Mouse (Mus musculus): ENCODE measurements at regions not wholly inside any gene's neighbourhood (a gene's known extent, or its start where the extent isn't known, plus 50 kb on each side); places are given as distances from the start of the nearest gene placed in this dataset.

DNA sequence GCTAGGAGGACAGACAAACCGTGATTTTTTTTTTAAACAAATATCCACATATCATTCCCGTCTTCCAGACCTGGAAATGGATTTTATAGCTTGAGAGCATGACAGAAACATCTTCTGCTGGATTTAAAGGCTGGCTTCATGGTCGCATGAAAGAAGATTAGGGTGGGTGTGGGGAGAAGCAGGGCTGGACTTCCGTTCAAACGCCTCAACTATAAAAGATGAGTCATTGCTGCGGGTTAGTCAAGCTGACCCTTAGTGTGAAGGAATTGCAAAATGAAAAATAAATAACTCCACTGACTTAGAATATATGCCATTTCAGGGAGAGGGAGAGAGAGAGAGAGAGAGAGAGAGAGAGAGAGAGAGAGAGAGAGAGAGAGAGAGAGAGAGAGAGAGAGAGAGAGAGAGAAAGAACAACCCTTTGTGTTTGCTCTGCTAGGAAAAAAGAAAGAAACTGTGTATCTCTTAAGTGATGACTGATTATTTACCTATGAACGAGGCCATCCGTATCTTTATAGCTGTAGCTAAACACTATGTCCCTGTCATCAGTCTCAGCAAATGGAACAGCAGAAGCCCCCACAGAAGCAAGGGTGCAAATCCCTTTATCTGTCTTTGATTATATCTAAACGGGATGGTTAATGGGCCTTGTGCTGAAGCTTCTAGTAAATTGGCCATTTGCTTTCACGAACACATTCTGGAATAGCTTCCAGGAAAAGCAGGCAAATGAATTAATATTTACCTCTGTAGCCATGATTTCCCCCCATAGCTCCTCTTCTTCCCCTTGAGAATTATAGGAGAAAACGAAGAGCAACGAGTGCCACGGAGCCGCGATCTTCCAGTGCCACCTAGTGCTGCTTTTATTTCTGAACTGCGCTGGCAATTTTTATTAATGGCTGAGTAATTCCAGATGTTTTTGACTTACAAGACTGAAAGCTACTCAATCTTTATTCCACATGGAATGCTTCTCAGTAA is 199.4 kb upstream of the Tacr3 start:
- 17% methylated on average over 16 of the region's 16 CpGs for WGBS
- H3K27ac ChIP-seq (replicated peaks; ENCODE audit: low read depth, low read length) = no peak overlapping the region
- H3K9ac ChIP-seq (ENCODE audit: low read length) = no peak overlapping the region
- no peaks in the 10 kb centered on the region for H3K36me3 ChIP-seq (ENCODE audit: control insufficient read depth, insufficient read depth, low read length)
- no peaks in the 10 kb centered on the region for H3K4me1 ChIP-seq (ENCODE audit: control insufficient read depth, insufficient read depth, low read length)
- DNase-seq (ENCODE audit: low spot score) (peak; percentile 79), ATAC-seq (ENCODE audit: insufficient number of reproducible peaks, low FRiP score, low TSS enrichment, low read depth) (peak; percentile 78; the same call in 1 of the 2 replicates)
- H3K4me2 ChIP-seq (ENCODE audit: low read depth, severe bottlenecking) = peak overlapping the region; percentile 26; the same call in 1 of the 2 replicates
- H3K4me3 ChIP-seq (ENCODE audit: low read depth, low read length) = no peak overlapping the region
- H3K9me3 ChIP-seq (ENCODE audit: control insufficient read depth, low read length) = no peaks in the 10 kb centered on the region
- H3K27me3 ChIP-seq (ENCODE audit: control insufficient read depth, insufficient read depth, low read length) = no peaks in the 10 kb centered on the region

DNA sequence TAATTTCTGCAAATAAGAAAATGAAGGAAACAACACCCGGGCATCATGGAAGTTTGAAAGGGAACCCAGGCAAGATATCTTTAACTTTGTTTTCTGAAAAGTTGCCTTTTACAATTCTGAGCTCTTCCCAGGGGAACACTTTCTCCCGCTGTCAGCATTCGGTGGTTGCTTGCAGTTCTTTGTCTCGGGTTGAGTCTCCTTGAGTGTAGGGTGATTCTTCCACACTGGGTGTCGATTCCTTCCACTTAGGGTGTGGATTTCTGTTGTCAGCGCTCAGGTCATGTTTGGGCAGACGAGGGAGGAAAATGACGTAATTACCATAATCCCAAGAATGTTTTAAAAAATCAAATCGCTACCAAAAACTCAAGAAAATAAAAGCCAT is 198.7 kb upstream of the Tacr3 start:
- H3K4me1 ChIP-seq (ENCODE audit: control insufficient read depth, insufficient read depth, low read length) = no peaks in the 10 kb centered on the region
- H3K4me2 ChIP-seq (ENCODE audit: low read depth, severe bottlenecking) = peak overlapping the region; percentile 26; the same call in 1 of the 2 replicates
- peak; percentile 60 for DNase-seq (ENCODE audit: low spot score)
- H3K36me3 ChIP-seq (ENCODE audit: control insufficient read depth, insufficient read depth, low read length) = no peaks in the 10 kb centered on the region
- H3K27me3 ChIP-seq (ENCODE audit: control insufficient read depth, insufficient read depth, low read length) = no peaks in the 10 kb centered on the region
- peak; percentile 70; the same call in 1 of the 2 replicates for ATAC-seq (ENCODE audit: insufficient number of reproducible peaks, low FRiP score, low TSS enrichment, low read depth)
- H3K27ac ChIP-seq (replicated peaks; ENCODE audit: low read depth, low read length) = no peak overlapping the region
- H3K4me3 ChIP-seq (ENCODE audit: low read depth, low read length) = no peak overlapping the region
- no peak overlapping the region for H3K9ac ChIP-seq (ENCODE audit: low read length)
- no peaks in the 10 kb centered on the region for H3K9me3 ChIP-seq (ENCODE audit: control insufficient read depth, low read length)
- 32% methylated on average over 9 of the region's 9 CpGs for WGBS

DNA sequence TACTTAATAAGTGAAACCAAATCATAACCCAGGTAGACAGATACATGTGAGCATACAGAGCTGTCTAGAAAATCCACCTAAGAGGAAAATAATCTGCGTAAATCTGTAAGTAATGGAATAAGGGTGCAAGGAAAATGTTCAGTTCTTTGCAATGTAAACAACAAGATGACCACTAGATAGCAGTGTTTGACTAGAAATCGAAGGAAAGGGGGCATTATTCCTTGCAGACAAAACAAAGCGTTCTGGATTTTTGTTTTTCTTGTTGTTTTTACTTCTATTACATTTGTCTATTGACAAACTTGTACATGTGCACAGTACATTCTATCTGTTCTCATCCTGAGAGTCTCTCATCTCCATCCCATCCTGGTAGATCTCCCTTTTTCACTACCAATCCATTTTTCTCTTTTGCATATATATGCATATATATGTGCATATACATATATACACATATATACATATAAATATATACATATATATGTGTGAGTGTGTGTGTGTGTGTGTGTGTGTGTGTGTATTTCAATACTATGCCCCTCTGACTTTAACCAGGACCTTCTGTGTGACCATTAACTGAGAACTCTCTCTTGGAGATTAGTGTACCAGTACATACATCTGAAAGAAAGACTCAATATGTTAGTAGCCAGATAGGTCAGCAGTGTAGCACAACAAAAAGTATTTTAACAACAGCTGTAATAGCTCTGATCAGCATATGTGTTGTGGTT is 179.9 kb upstream of the Tacr3 start:
- Histone ChIP-seq H3K27me3 (ENCODE audit: control insufficient read depth, insufficient read depth, low read length) (no peaks in the 10 kb centered on the region), H3K4me2 (ENCODE audit: low read depth, severe bottlenecking) (no peak overlapping the region), H3K36me3 (ENCODE audit: control insufficient read depth, insufficient read depth, low read length) (no peaks in the 10 kb centered on the region), H3K4me3 (ENCODE audit: low read depth, low read length) (no peak overlapping the region), H3K4me1 (ENCODE audit: control insufficient read depth, insufficient read depth, low read length) (no peaks in the 10 kb centered on the region), H3K27ac (replicated peaks; ENCODE audit: low read depth, low read length) (no peak overlapping the region), H3K9me3 (ENCODE audit: control insufficient read depth, low read length) (no peaks in the 10 kb centered on the region), H3K9ac (ENCODE audit: low read length) (no peak overlapping the region)
- no peak for ATAC-seq (ENCODE audit: insufficient number of reproducible peaks, low FRiP score, low TSS enrichment, low read depth)
- no peak for DNase-seq (ENCODE audit: low spot score)
- 58% methylated on average over 3 of the region's 3 CpGs for WGBS

DNA sequence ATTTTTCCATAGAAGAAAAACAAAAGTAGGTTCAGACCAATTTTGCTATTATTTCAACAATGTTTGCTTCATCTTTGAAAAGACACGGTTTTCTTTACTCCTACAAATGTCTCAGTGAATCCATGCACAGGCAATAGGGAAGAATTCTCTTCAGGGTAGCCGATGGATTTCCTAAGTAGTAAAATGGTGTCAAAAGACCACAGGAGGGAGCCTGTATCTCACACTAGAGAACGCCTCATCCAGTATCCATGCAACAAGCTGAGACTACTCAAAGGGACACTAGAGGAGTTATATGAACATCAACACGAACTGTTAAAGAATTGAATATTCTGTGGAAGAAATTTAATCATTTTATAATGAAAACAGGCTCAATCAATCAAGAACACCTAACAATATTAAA is 174.8 kb upstream of the Tacr3 start:
- no peak for DNase-seq (ENCODE audit: low spot score)

DNA sequence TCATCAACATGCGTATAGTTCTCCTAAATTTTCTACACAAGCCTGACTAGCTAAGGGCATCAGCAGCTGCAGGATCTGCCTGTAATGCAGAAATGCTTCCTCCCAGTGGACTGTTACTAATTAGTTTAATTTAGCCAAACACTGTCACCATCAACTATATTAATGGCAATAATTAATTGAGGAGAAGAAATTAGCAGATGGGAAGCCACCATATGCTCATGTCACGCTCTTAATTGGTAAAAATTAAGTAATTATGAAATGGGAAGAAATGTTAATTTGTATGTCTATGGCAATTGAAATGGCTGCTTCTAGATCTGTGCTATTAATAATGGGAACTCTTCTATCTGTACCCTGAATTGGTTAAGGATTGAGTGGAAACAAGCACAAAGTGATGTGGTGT is 133.9 kb upstream of the Tacr3 start:
- 89% methylated on average over 2 of the region's 2 CpGs for WGBS
- DNase-seq (ENCODE audit: low spot score) = no peak
- ATAC-seq (ENCODE audit: insufficient number of reproducible peaks, low FRiP score, low TSS enrichment, low read depth) = no peak

More for the DNA sequence above, 174.8 kb upstream of the Tacr3 start:
- Histone ChIP-seq H3K9ac (ENCODE audit: low read length) (no peak overlapping the region), H3K4me1 (ENCODE audit: control insufficient read depth, insufficient read depth, low read length) (no peaks in the 10 kb centered on the region), H3K27me3 (ENCODE audit: control insufficient read depth, insufficient read depth, low read length) (no peaks in the 10 kb centered on the region), H3K4me2 (ENCODE audit: low read depth, severe bottlenecking) (no peak overlapping the region), H3K4me3 (ENCODE audit: low read depth, low read length) (no peak overlapping the region), H3K27ac (replicated peaks; ENCODE audit: low read depth, low read length) (no peak overlapping the region), H3K36me3 (ENCODE audit: control insufficient read depth, insufficient read depth, low read length) (no peaks in the 10 kb centered on the region), H3K9me3 (ENCODE audit: control insufficient read depth, low read length) (no peaks in the 10 kb centered on the region)
- no peak for ATAC-seq (ENCODE audit: insufficient number of reproducible peaks, low FRiP score, low TSS enrichment, low read depth)
- WGBS = 43% methylated on average over 4 of the region's 4 CpGs

DNA sequence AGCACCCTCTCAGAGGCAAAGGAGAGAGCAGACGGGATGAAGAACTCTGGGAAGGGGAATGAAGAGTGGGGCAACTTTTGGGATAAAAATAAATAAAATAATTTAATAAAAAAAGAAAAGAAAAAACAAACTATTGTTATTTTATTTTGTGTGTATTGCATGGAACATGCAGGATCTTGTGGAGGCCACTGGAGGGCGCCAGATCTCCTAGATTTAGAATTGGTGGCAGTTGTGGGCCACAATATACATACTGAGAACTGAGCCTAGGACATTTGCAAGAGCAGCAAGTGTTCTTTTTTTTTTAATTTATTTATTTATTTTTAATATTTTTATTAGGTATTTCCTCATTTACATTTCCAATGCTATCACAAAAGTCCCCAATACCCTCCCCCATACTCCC is 110.2 kb upstream of the Tacr3 start:
- WGBS = 30% methylated on average over 2 of the region's 2 CpGs
- Histone ChIP-seq H3K4me1 (ENCODE audit: control insufficient read depth, insufficient read depth, low read length) (no peaks in the 10 kb centered on the region), H3K4me2 (ENCODE audit: low read depth, severe bottlenecking) (no peak overlapping the region), H3K36me3 (ENCODE audit: control insufficient read depth, insufficient read depth, low read length) (no peaks in the 10 kb centered on the region), H3K27ac (replicated peaks; ENCODE audit: low read depth, low read length) (no peak overlapping the region), H3K9me3 (ENCODE audit: control insufficient read depth, low read length) (no peaks in the 10 kb centered on the region), H3K4me3 (ENCODE audit: low read depth, low read length) (no peak overlapping the region), H3K27me3 (ENCODE audit: control insufficient read depth, insufficient read depth, low read length) (no peaks in the 10 kb centered on the region), H3K9ac (ENCODE audit: low read length) (no peak overlapping the region)
- DNase-seq (ENCODE audit: low spot score) (no peak), ATAC-seq (ENCODE audit: insufficient number of reproducible peaks, low FRiP score, low TSS enrichment, low read depth) (no peak)

More for the DNA sequence above, 133.9 kb upstream of the Tacr3 start:
- H3K4me2 ChIP-seq (ENCODE audit: low read depth, severe bottlenecking) = no peak overlapping the region
- no peaks in the 10 kb centered on the region for H3K4me1 ChIP-seq (ENCODE audit: control insufficient read depth, insufficient read depth, low read length)
- H3K36me3 ChIP-seq (ENCODE audit: control insufficient read depth, insufficient read depth, low read length) = no peaks in the 10 kb centered on the region
- no peaks in the 10 kb centered on the region for H3K27me3 ChIP-seq (ENCODE audit: control insufficient read depth, insufficient read depth, low read length)
- H3K4me3 ChIP-seq (ENCODE audit: low read depth, low read length) = no peak overlapping the region
- H3K9ac ChIP-seq (ENCODE audit: low read length) = no peak overlapping the region
- H3K9me3 ChIP-seq (ENCODE audit: control insufficient read depth, low read length) = no peaks in the 10 kb centered on the region
- no peak overlapping the region for H3K27ac ChIP-seq (replicated peaks; ENCODE audit: low read depth, low read length)

DNA sequence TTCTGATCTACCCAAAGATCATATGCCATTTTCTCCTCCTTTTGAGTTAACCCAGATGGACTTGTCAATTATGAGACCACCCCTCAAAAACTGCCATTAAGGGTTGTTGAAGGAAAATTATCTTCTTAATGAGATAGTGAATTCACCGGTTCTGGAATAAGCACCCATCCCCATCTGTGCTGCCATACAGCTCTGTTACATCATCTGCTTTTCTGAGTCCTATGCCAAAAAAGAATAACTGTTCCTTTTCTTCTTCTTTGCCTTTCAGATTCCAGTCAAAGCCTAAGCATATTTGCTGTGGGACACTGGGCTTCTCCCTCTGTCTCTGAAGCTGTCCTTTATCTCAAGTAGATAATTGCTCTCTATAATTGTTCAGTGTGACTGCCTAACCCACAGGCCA is 93.1 kb upstream of the Tacr3 start:
- no peak for DNase-seq (ENCODE audit: low spot score)
- H3K4me3 ChIP-seq (ENCODE audit: low read depth, low read length) = no peak overlapping the region
- H3K27me3 ChIP-seq (ENCODE audit: control insufficient read depth, insufficient read depth, low read length) = no peaks in the 10 kb centered on the region
- 87% methylated on average over 1 of the region's 1 CpGs for WGBS
- no peak for ATAC-seq (ENCODE audit: insufficient number of reproducible peaks, low FRiP score, low TSS enrichment, low read depth)
- no peaks in the 10 kb centered on the region for H3K36me3 ChIP-seq (ENCODE audit: control insufficient read depth, insufficient read depth, low read length)
- H3K27ac ChIP-seq (replicated peaks; ENCODE audit: low read depth, low read length) = no peak overlapping the region
- H3K9ac ChIP-seq (ENCODE audit: low read length) = no peak overlapping the region
- no peaks in the 10 kb centered on the region for H3K9me3 ChIP-seq (ENCODE audit: control insufficient read depth, low read length)
- H3K4me2 ChIP-seq (ENCODE audit: low read depth, severe bottlenecking) = no peak overlapping the region
- no peaks in the 10 kb centered on the region for H3K4me1 ChIP-seq (ENCODE audit: control insufficient read depth, insufficient read depth, low read length)

DNA sequence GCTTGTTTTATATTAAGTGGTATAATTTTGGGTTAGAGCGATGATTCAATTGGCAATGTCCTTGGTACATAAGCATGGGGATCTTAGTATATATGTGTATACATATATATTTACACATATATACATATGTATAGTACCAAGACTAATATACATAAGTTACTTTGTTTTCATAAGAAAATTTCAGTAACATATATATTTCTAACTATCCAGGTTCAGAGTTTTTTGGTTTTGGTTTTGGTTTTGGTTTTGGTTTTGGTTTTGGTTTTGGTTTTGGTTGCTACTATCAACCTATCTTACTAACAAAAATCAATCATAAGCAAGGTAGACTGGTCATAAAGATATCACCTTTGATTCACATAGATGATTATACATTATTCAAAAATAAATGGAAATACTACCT is 67.7 kb upstream of the Tacr3 start:
- H3K4me1 ChIP-seq (ENCODE audit: control insufficient read depth, insufficient read depth, low read length) = no peaks in the 10 kb centered on the region
- no peak overlapping the region for H3K9ac ChIP-seq (ENCODE audit: low read length)
- H3K9me3 ChIP-seq (ENCODE audit: control insufficient read depth, low read length) = no peaks in the 10 kb centered on the region
- H3K27ac ChIP-seq (replicated peaks; ENCODE audit: low read depth, low read length) = no peak overlapping the region
- no peak overlapping the region for H3K4me3 ChIP-seq (ENCODE audit: low read depth, low read length)
- no peaks in the 10 kb centered on the region for H3K27me3 ChIP-seq (ENCODE audit: control insufficient read depth, insufficient read depth, low read length)
- 98% methylated on average over 1 of the region's 1 CpGs for WGBS
- H3K36me3 ChIP-seq (ENCODE audit: control insufficient read depth, insufficient read depth, low read length) = no peaks in the 10 kb centered on the region
- DNase-seq (ENCODE audit: low spot score) = no peak
- ATAC-seq (ENCODE audit: insufficient number of reproducible peaks, low FRiP score, low TSS enrichment, low read depth) = no peak
- no peak overlapping the region for H3K4me2 ChIP-seq (ENCODE audit: low read depth, severe bottlenecking)
